Mouse (Mus musculus): ENCODE measurements around the gene S100a4. TPM values are rescaled to one million over a fixed set of nuclear protein-coding genes. Genes with fewer than 3 reads are reported as not detected.
A peak's percentile ranks its signal among the peaks of the same experiment; 100 is the strongest.

Gene S100a4
- polyA plus RNA-seq, 1 experiment from 2014 or later: 1.4 TPM

DNA sequence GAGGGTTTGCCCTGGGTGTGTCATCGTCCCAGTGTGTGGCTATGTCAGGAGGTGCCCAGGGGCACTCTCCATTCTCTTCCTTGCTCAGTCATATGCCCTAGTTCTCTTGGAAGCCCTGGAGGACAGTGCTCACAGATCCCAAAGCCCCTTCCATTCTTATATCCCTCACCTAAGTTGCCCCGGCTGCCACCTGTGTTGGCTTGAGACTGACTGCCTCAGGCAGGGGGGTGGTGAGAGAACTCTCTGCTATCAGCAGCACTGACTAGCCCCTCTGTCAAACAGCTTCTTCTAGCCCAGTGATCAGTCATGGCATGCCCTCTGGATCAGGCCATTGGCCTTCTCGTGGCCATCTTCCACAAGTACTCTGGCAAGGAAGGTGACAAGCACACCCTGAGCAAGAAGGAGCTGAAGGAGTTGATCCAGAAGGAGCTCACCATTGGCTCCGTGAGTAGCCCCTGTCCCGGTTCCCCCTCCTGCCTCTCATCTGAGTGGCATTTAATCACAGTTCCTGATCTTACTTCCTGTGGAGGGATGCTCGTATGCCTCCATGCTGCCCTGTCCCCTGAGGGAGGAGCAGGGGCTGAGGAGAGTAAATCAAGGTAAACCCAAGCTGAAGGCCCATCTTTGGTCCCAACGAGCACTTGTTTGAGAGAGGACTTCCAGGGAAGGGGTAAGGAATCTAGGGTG is 10.0 kb downstream of the S100a4 start:
- ATAC-seq (ENCODE audit: low FRiP score) (no peak), DNase-seq (ENCODE audit: low spot score) (no peak)
- H3K4me2 ChIP-seq (replicated peaks; ENCODE audit: low read depth, low read length): peak overlapping the region; percentile 66
- H3K36me3 ChIP-seq (ENCODE audit: control insufficient read depth, insufficient read depth, low read length): no peaks in the 10 kb centered on the region
- H3K9ac ChIP-seq (ENCODE audit: low read depth, low read length): no peak overlapping the region
- no peaks in the 10 kb centered on the region for H3K9me3 ChIP-seq (ENCODE audit: control insufficient read depth, low read length)
- H3K27ac ChIP-seq (ENCODE audit: low read depth, low read length): no peak overlapping the region
- WGBS: 69% methylated on average over 7 of the region's 7 CpGs
- H3K4me1 ChIP-seq (replicated peaks; ENCODE audit: control insufficient read depth, insufficient read depth, low read length): peaks cover 2% of the 10 kb centered on the region; the same call in 1 of the 2 replicates
- peak overlapping the region; percentile 19 for H3K4me3 ChIP-seq (ENCODE audit: low read depth, low read length)
- H3K27me3 ChIP-seq (ENCODE audit: control insufficient read depth, insufficient read depth, low read length): no peaks in the 10 kb centered on the region

DNA sequence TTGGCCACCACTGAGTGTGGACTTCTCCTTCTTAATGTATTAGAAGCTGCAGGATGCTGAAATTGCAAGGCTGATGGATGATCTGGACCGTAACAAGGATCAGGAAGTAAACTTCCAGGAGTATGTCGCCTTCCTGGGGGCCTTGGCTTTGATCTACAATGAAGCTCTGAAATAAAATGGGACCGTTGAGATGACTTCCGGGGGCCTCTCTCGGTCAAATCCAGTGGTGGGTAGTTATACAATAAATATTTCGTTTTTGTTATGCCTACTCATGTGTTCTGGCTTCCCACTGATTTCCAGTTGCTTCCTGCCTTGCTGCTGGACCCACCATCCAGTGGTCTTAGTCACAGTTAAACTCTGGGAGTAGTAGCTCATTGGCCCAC is 10.6 kb downstream of the S100a4 start:
- no peaks in the 10 kb centered on the region for H3K36me3 ChIP-seq (ENCODE audit: control insufficient read depth, insufficient read depth, low read length)
- H3K4me1 ChIP-seq (replicated peaks; ENCODE audit: control insufficient read depth, insufficient read depth, low read length): peaks cover 2% of the 10 kb centered on the region; the same call in 1 of the 2 replicates
- no peak overlapping the region for H3K4me2 ChIP-seq (replicated peaks; ENCODE audit: low read depth, low read length)
- H3K4me3 ChIP-seq (ENCODE audit: low read depth, low read length): no peak overlapping the region
- no peaks in the 10 kb centered on the region for H3K27me3 ChIP-seq (ENCODE audit: control insufficient read depth, insufficient read depth, low read length)
- no peak for DNase-seq (ENCODE audit: low spot score)
- H3K27ac ChIP-seq (ENCODE audit: low read depth, low read length): no peak overlapping the region
- no peaks in the 10 kb centered on the region for H3K9me3 ChIP-seq (ENCODE audit: control insufficient read depth, low read length)
- ATAC-seq (ENCODE audit: low FRiP score): no peak
- WGBS: 87% methylated on average over 6 of the region's 6 CpGs
- no peak overlapping the region for H3K9ac ChIP-seq (ENCODE audit: low read depth, low read length)

DNA sequence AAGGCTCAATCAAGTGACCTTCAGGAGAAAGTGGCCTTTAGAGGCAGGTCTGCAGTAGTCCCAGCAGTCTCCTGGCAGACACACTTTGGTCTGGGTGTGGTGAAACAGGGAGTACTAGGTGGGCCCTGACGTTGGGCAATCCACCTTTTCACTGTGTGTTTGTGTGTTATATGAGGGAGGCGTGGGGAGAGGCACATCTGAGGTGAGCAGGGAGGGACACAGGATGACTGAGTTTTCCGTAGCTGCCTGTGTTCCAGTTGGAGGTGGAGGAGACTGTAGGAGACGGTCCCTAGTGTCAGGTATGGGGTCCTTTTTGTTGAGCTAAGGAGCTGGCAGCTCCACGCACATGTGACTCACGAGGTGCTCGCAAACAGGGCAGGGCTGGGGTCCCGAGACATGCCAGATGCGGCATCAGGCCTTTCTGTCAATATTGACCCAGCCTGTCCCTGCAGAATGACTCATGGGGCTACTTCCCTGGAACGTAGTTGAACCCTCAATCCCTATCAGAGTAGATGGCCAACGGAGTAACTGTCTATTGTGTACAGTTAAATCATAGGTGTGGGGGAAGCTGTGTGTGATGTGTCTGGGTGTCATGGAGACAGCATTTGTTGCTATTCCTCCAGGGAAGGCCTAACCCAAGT is 11.2 kb downstream of the S100a4 start:
- H3K4me1 ChIP-seq (replicated peaks; ENCODE audit: control insufficient read depth, insufficient read depth, low read length): peaks cover 2% of the 10 kb centered on the region; the same call in 1 of the 2 replicates
- no peak overlapping the region for H3K9ac ChIP-seq (ENCODE audit: low read depth, low read length)
- H3K4me2 ChIP-seq (replicated peaks; ENCODE audit: low read depth, low read length): no peak overlapping the region
- 84% methylated on average over 11 of the region's 11 CpGs for WGBS
- DNase-seq (ENCODE audit: low spot score) (no peak), ATAC-seq (ENCODE audit: low FRiP score) (no peak)
- H3K4me3 ChIP-seq (ENCODE audit: low read depth, low read length): no peak overlapping the region
- H3K27ac ChIP-seq (ENCODE audit: low read depth, low read length): no peak overlapping the region
- no peaks in the 10 kb centered on the region for H3K36me3 ChIP-seq (ENCODE audit: control insufficient read depth, insufficient read depth, low read length)
- H3K9me3 ChIP-seq (ENCODE audit: control insufficient read depth, low read length): no peaks in the 10 kb centered on the region
- H3K27me3 ChIP-seq (ENCODE audit: control insufficient read depth, insufficient read depth, low read length): no peaks in the 10 kb centered on the region

DNA sequence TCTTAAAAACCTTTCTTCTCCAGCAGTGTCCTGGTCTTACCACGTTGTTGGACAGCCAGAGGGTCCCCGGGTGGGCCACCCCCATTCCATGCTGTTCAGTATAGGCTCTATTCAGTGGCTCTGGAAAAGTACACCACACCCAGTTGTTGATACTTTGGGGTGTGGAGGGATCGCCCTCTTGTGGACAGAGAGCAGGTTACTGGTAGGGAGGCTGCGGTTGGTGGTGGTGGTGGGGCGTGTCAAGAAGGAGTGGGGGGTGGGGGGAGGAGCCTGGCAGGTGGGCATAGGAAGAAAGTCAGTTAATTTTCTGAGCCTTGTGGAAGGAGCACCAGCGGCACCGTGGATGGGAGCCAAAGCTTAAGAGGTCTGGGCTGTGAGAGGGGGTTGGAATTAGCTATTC is 11.8 kb downstream of the S100a4 start:
- ATAC-seq (ENCODE audit: low FRiP score): 0 out of 2 replicates have a peak, but pooled peaks have one; percentile 37
- H3K9me3 ChIP-seq (ENCODE audit: control insufficient read depth, low read length): no peaks in the 10 kb centered on the region
- H3K4me3 ChIP-seq (ENCODE audit: low read depth, low read length): no peak overlapping the region
- no peak overlapping the region for H3K4me2 ChIP-seq (replicated peaks; ENCODE audit: low read depth, low read length)
- no peaks in the 10 kb centered on the region for H3K36me3 ChIP-seq (ENCODE audit: control insufficient read depth, insufficient read depth, low read length)
- peaks cover 2% of the 10 kb centered on the region; the same call in 1 of the 2 replicates for H3K4me1 ChIP-seq (replicated peaks; ENCODE audit: control insufficient read depth, insufficient read depth, low read length)
- H3K9ac ChIP-seq (ENCODE audit: low read depth, low read length): no peak overlapping the region
- peak; percentile 53 for DNase-seq (ENCODE audit: low spot score)
- no peaks in the 10 kb centered on the region for H3K27me3 ChIP-seq (ENCODE audit: control insufficient read depth, insufficient read depth, low read length)
- WGBS: 17% methylated on average over 7 of the region's 7 CpGs
- H3K27ac ChIP-seq (ENCODE audit: low read depth, low read length): no peak overlapping the region

DNA sequence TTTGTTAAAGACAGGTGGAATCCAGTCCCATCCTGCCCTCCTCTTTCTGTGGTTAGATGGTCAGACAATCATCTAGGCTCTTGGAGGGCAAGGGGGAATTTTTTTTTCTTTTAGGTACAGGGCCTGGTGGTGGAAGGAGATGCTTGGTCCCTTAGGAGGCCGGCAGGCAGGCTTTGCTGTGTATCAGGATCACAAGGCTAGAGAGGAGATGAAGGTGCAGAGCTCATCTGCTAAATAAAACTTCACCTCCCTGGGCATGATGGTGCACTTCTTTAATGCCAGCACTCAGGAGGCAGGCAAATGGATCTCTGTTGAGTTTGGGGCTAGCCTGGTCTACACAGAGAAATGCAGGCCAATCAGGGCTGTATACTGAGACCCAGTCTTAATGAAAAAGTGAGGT is 12.3 kb downstream of the S100a4 start:
- no peak overlapping the region for H3K27ac ChIP-seq (ENCODE audit: low read depth, low read length)
- H3K4me3 ChIP-seq (ENCODE audit: low read depth, low read length): no peak overlapping the region
- peaks cover 2% of the 10 kb centered on the region; the same call in 1 of the 2 replicates for H3K4me1 ChIP-seq (replicated peaks; ENCODE audit: control insufficient read depth, insufficient read depth, low read length)
- no peaks in the 10 kb centered on the region for H3K27me3 ChIP-seq (ENCODE audit: control insufficient read depth, insufficient read depth, low read length)
- WGBS: 88% methylated on average over 1 of the region's 1 CpGs
- no peak for ATAC-seq (ENCODE audit: low FRiP score)
- no peaks in the 10 kb centered on the region for H3K36me3 ChIP-seq (ENCODE audit: control insufficient read depth, insufficient read depth, low read length)
- no peaks in the 10 kb centered on the region for H3K9me3 ChIP-seq (ENCODE audit: control insufficient read depth, low read length)
- H3K4me2 ChIP-seq (replicated peaks; ENCODE audit: low read depth, low read length): no peak overlapping the region
- DNase-seq (ENCODE audit: low spot score): no peak
- H3K9ac ChIP-seq (ENCODE audit: low read depth, low read length): no peak overlapping the region

DNA sequence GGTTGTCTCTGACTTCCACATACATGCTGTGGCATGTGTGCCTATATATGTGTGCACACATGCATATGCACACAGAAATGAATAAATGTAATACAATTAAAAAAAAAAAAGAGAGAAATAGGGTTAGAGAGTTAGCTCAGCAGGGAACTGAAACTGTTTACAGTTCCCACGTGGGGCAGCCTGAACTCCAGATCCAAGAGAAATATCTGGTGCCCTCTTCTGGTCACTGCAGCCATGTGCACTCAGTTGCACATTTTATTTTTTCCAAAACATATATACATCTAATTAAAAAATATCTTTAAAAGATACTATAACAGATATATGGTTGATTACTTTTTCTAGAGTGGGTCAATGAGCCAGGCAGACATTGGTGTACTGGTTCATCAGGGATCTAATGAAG is 14.0 kb downstream of the S100a4 start:
- no peak overlapping the region for H3K4me3 ChIP-seq (ENCODE audit: low read depth, low read length)
- no peak for ATAC-seq (ENCODE audit: low FRiP score)
- H3K27ac ChIP-seq (ENCODE audit: low read depth, low read length): no peak overlapping the region
- H3K9ac ChIP-seq (ENCODE audit: low read depth, low read length): no peak overlapping the region
- peaks cover 2% of the 10 kb centered on the region; the same call in 1 of the 2 replicates for H3K4me1 ChIP-seq (replicated peaks; ENCODE audit: control insufficient read depth, insufficient read depth, low read length)
- no peaks in the 10 kb centered on the region for H3K36me3 ChIP-seq (ENCODE audit: control insufficient read depth, insufficient read depth, low read length)
- H3K9me3 ChIP-seq (ENCODE audit: control insufficient read depth, low read length): no peaks in the 10 kb centered on the region
- H3K4me2 ChIP-seq (replicated peaks; ENCODE audit: low read depth, low read length): no peak overlapping the region
- WGBS: 19% methylated on average over 1 of the region's 1 CpGs
- no peaks in the 10 kb centered on the region for H3K27me3 ChIP-seq (ENCODE audit: control insufficient read depth, insufficient read depth, low read length)
- no peak for DNase-seq (ENCODE audit: low spot score)

DNA sequence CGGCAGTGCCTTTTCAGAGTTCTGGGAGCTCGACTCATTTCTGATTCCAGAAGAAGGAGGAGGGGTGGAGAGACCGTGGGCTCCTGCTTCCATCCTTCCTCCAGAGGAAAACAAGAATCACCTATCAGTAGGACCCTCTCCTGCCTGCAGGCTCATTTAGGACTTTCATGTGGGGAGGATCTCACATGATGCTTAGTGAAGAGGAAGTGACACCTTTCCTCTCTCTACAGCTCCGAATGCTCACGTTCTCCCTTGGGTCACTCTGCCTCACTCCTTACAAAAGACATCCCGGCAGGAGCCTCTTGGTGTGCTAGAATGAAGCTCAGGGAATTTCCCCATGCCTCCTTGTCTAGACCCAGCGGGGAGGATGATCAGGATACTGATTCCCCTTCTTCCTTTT is 18.0 kb downstream of the S100a4 start:
- WGBS: 57% methylated on average over 7 of the region's 7 CpGs

DNA sequence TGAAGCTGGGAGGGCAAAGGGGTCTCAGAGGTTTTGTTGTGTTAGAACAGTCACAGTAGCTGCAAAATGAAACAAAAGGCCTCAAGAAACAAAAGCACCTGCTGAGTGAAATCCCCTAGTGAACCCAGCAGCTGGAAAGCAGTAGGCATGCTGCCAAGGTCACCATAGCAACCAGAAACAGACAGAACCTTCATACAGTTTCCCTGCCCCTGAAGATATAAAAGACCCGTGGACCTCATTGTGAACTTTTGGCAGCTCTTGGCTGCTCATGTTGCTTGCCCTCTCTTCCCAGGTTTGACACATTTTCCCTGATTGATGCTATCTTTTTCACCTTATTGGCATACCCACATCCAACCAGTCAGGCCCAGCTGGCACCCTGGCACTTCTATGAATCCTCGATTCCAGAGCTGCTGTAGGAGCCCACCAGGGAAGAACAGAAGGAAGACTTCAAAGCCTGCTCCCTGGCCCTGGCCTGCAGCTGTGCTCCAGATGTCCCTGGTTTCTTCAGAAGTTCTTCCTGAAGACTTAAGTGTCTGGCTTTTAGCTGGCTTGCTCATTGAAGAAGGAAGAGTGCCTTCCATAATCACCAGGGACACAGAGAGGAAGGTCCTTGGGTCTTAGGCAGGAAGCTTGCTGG is 20.0 kb downstream of the S100a4 start:
- no peaks in the 10 kb centered on the region for H3K9me3 ChIP-seq (ENCODE audit: control insufficient read depth, low read length)
- H3K4me2 ChIP-seq (replicated peaks; ENCODE audit: low read depth, low read length): no peak overlapping the region
- no peak overlapping the region for H3K9ac ChIP-seq (ENCODE audit: low read depth, low read length)
- no peaks in the 10 kb centered on the region for H3K36me3 ChIP-seq (ENCODE audit: control insufficient read depth, insufficient read depth, low read length)
- H3K27me3 ChIP-seq (ENCODE audit: control insufficient read depth, insufficient read depth, low read length): no peaks in the 10 kb centered on the region
- no peaks in the 10 kb centered on the region for H3K4me1 ChIP-seq (replicated peaks; ENCODE audit: control insufficient read depth, insufficient read depth, low read length)
- peak; percentile 48 for DNase-seq (ENCODE audit: low spot score)
- ATAC-seq (ENCODE audit: low FRiP score): peak; percentile 56; the same call in 1 of the 2 replicates
- 6% methylated on average over 2 of the region's 2 CpGs for WGBS
- no peak overlapping the region for H3K4me3 ChIP-seq (ENCODE audit: low read depth, low read length)
- H3K27ac ChIP-seq (ENCODE audit: low read depth, low read length): no peak overlapping the region

More for the DNA sequence above, 18.0 kb downstream of the S100a4 start:
- ATAC-seq (ENCODE audit: low FRiP score): no peak
- Histone ChIP-seq H3K9ac (ENCODE audit: low read depth, low read length) (no peak overlapping the region), H3K36me3 (ENCODE audit: control insufficient read depth, insufficient read depth, low read length) (no peaks in the 10 kb centered on the region), H3K27ac (ENCODE audit: low read depth, low read length) (no peak overlapping the region), H3K27me3 (ENCODE audit: control insufficient read depth, insufficient read depth, low read length) (no peaks in the 10 kb centered on the region), H3K9me3 (ENCODE audit: control insufficient read depth, low read length) (no peaks in the 10 kb centered on the region), H3K4me1 (replicated peaks; ENCODE audit: control insufficient read depth, insufficient read depth, low read length) (no peaks in the 10 kb centered on the region), H3K4me2 (replicated peaks; ENCODE audit: low read depth, low read length) (no peak overlapping the region), H3K4me3 (ENCODE audit: low read depth, low read length) (no peak overlapping the region)
- no peak for DNase-seq (ENCODE audit: low spot score)
